Comparison of ENCODE assay signal across 17 mouse cellular contexts in genomic region chr11:108985836-108986235, GRCm38 (mm10).
DNase-seq lines count a peak whose midpoint lies in the region; ATAC-seq and TF ChIP-seq lines count a peak whose summit lies in the region.
"Had no signal": no experiment of that assay in that cellular context is flagged by ENCODE, and none has a peak within 500 bp of the region (broad histone marks: within the 10 kb centered on the region; RNA-seq: fewer than 3 reads in every experiment).

No protein-coding gene starts in this region.

- 68% methylated on average over 7 of the region's 7 CpGs for WGBS in hindbrain, embryonic 10.5 days
- WGBS in hindbrain, embryonic 13.5 days = 75% methylated on average over 7 of the region's 7 CpGs
- WGBS in midbrain, postnatal 0 days = 44% methylated on average over 7 of the region's 7 CpGs
- 82% methylated on average over 7 of the region's 7 CpGs for whole genome bisulfite sequencing in midbrain, embryonic 13.5 days

- no peak overlapping the region for H3K27ac ChIP-seq in hindbrain, embryonic 10.5 days
- no peak overlapping the region for H3K27ac ChIP-seq in hindbrain, embryonic 13.5 days
- no peak overlapping the region for H3K27ac ChIP-seq in midbrain, postnatal 0 days (ENCODE audit: low read depth, low read length)
- no peak overlapping the region for H3K27ac ChIP-seq in midbrain, embryonic 13.5 days
- H3K27ac ChIP-seq: heart, adult 2 months had no signal

- no peak overlapping the region for H3K9ac ChIP-seq in hindbrain, embryonic 13.5 days
- H3K9ac ChIP-seq in midbrain, postnatal 0 days (replicated peaks; ENCODE audit: low read length, poor library complexity, severe bottlenecking) = no peak overlapping the region
- H3K9ac ChIP-seq in midbrain, embryonic 13.5 days (replicated peaks) = no peak overlapping the region
- H3K9ac ChIP-seq: forebrain, postnatal 0 days; heart, embryonic 12.5 days had no signal

- H3K4me1 ChIP-seq in hindbrain, embryonic 10.5 days (replicated peaks) = peaks cover 19% of the 10 kb centered on the region
- H3K4me1 ChIP-seq in hindbrain, embryonic 13.5 days (replicated peaks) = peaks cover 13% of the 10 kb centered on the region
- no peaks in the 10 kb centered on the region for H3K4me1 ChIP-seq in midbrain, postnatal 0 days (ENCODE audit: insufficient read depth, low read length)
- no peaks in the 10 kb centered on the region for H3K4me1 ChIP-seq in midbrain, embryonic 13.5 days (replicated peaks)

- H3K4me3 ChIP-seq in hindbrain, embryonic 10.5 days = no peak overlapping the region
- no peak overlapping the region for H3K4me3 ChIP-seq in hindbrain, embryonic 13.5 days
- H3K4me3 ChIP-seq in midbrain, postnatal 0 days (ENCODE audit: low read depth, low read length) = no peak overlapping the region
- H3K4me3 ChIP-seq in midbrain, embryonic 13.5 days (replicated peaks) = no peak overlapping the region
- H3K4me3 ChIP-seq: heart, adult 2 months; heart, embryonic 12.5 days had no signal

- peaks cover 25% of the 10 kb centered on the region for H3K27me3 ChIP-seq in hindbrain, embryonic 10.5 days (ENCODE audit: insufficient read depth, poor library complexity, severe bottlenecking)
- H3K27me3 ChIP-seq in hindbrain, embryonic 13.5 days = no peaks in the 10 kb centered on the region
- no peaks in the 10 kb centered on the region for H3K27me3 ChIP-seq in midbrain, postnatal 0 days (ENCODE audit: insufficient read depth, low read length)
- no peaks in the 10 kb centered on the region for H3K27me3 ChIP-seq in midbrain, embryonic 13.5 days

- no peak for ATAC-seq in hindbrain, embryonic 13.5 days (ENCODE audit: low FRiP score)
- ATAC-seq in midbrain, postnatal 0 days (ENCODE audit: low FRiP score) = no peak
- ATAC-seq in midbrain, embryonic 13.5 days = no peak
- ATAC-seq: activated CD4-positive, CD25-positive, alpha-beta regulatory T cell, adult 4 months; forebrain, postnatal 0 days; hindbrain, embryonic 16.5 days had no signal

- H3K9me3 ChIP-seq in hindbrain, embryonic 10.5 days = no peaks in the 10 kb centered on the region
- no peaks in the 10 kb centered on the region for H3K9me3 ChIP-seq in hindbrain, embryonic 13.5 days
- no peaks in the 10 kb centered on the region for H3K9me3 ChIP-seq in midbrain, postnatal 0 days (ENCODE audit: low read length)
- H3K9me3 ChIP-seq in midbrain, embryonic 13.5 days = no peaks in the 10 kb centered on the region
- H3K9me3 ChIP-seq: heart, embryonic 12.5 days had no signal

- no peak overlapping the region for H3K4me2 ChIP-seq in hindbrain, embryonic 13.5 days
- H3K4me2 ChIP-seq in midbrain, postnatal 0 days (ENCODE audit: low read depth, low read length, poor library complexity, severe bottlenecking) = no peak overlapping the region
- H3K4me2 ChIP-seq in midbrain, embryonic 13.5 days (replicated peaks) = no peak overlapping the region
- H3K4me2 ChIP-seq: heart, embryonic 12.5 days had no signal

- peak; percentile 46 to 56 for DNase-seq in cerebellum, postnatal 14 days
- no peak for DNase-seq in cerebellum, adult 11-12 months
- peak; percentile 15 for DNase-seq in hindbrain, embryonic 10.5 days (ENCODE audit: low spot score)
- peak; percentile 22 for DNase-seq in midbrain, postnatal 0 days (ENCODE audit: low spot score)
- no peak for DNase-seq in kidney, postnatal 25 days
- DNase-seq: cerebellum, adult 2 months; cerebellum, postnatal 36 days; forebrain, postnatal 0 days; gastrocnemius, postnatal 14 days; heart, adult 2 months; heart, postnatal 36 days; kidney, adult 11 months had no signal

- TF ChIP-seq CTCF in midbrain, postnatal 0 days (IDR thresholded peaks at IDR 0.05) = no peak

- H3K36me3 ChIP-seq in hindbrain, embryonic 10.5 days = no peaks in the 10 kb centered on the region
- H3K36me3 ChIP-seq in hindbrain, embryonic 13.5 days = no peaks in the 10 kb centered on the region
- no peaks in the 10 kb centered on the region for H3K36me3 ChIP-seq in midbrain, postnatal 0 days (ENCODE audit: insufficient read depth, low read length)
- no peaks in the 10 kb centered on the region for H3K36me3 ChIP-seq in midbrain, embryonic 13.5 days
- H3K36me3 ChIP-seq: heart, embryonic 12.5 days had no signal

Comparison
In these comparisons a context has a peak if more than half of its experiments do, and no peak if none do; other contexts are left out.
1. DNase-seq: peak in cerebellum, postnatal 14 days (2 of 2), hindbrain, embryonic 10.5 days (single experiment) and midbrain, postnatal 0 days (single experiment); none in cerebellum, adult 11-12 months (single experiment) and kidney, postnatal 25 days (0 of 2).